Mouse (Mus musculus): ENCODE results near the gene Trp53rka.
"Not testable (repeated sequence)": the region's sequence is repeated elsewhere in the genome, so short reads cannot be mapped to it uniquely, and the experiment has no call there.

GRCm38 (mm10) chr2:165510914-165511458 is 17.9 kb upstream of the Trp53rka start:
- TF ChIP-seq CTCF (IDR thresholded peaks at IDR 0.05; ENCODE audit: borderline replicate concordance, insufficient read depth, low read length); POLR2A (IDR thresholded peaks at IDR 0.05; ENCODE audit: low read depth, low read length): not testable (repeated sequence)
